Mouse (Mus musculus) liver, embryonic 16.5 days (tissue): ENCODE measurements around the gene Ccnk. TPM values are rescaled to one million over a fixed set of nuclear protein-coding genes. Genes with fewer than 3 reads are reported as not detected.

Experiments
- ATAC-seq: fragments of 200-750 bp; cut with Nextera tagmentation; 2 replicates; pipeline ENCODE4 v1.8.0; 2017; ENCODE audit warnings: low read depth, mild to moderate bottlenecking, moderate number of reproducible peaks, moderate library complexity
- H3K27ac ChIP-seq: fragments of 300-500 bp; sonication (generic); 2 replicates; pipeline ENCODE4 v1.5.1; 2014; ENCODE audit warnings: mild to moderate bottlenecking, low read length
- H3K27me3 ChIP-seq: fragments of 300-500 bp; sonication (generic); 2 replicates; pipeline ENCODE4 v1.6.1; 2014; ENCODE audit warnings: low read depth, low read length, mixed read lengths; ENCODE audit not compliant: control insufficient read depth, insufficient read depth
- H3K36me3 ChIP-seq: fragments of 300-500 bp; sonication (generic); 2 replicates; pipeline ENCODE4 v1.6.1; 2014; ENCODE audit warnings: mild to moderate bottlenecking; ENCODE audit not compliant: control insufficient read depth, insufficient read depth
- H3K4me1 ChIP-seq: fragments of 300-500 bp; sonication (generic); 2 replicates; pipeline ENCODE4 v1.6.1; 2014; ENCODE audit warnings: low read depth, low read length, mixed read lengths; ENCODE audit not compliant: control insufficient read depth
- H3K4me2 ChIP-seq: fragments of 300-500 bp; sonication (generic); 2 replicates; pipeline ENCODE4 v1.6.1; 2014; ENCODE audit warnings: low read depth, low read length, mixed read lengths
- H3K4me3 ChIP-seq: fragments of 300-500 bp; sonication (generic); 2 replicates; pipeline ENCODE4 v1.5.1; 2014; ENCODE audit warnings: low read depth, mild to moderate bottlenecking, low read length
- H3K9ac ChIP-seq: fragments of 300-500 bp; sonication (generic); 2 replicates; pipeline ENCODE4 v1.6.1; 2014; ENCODE audit warnings: low read depth, low read length
- H3K9me3 ChIP-seq: fragments of 300-500 bp; sonication (generic); replicated peaks from 2 replicates; pipeline ENCODE4 v1.6.1; 2016; ENCODE audit warnings: low read length; ENCODE audit not compliant: control insufficient read depth
- WGBS: fragments of 180-500 bp; shearing (Covaris S2); extraction: QIAGEN DNeasy Blood & Tissue Kit; methylation state at CpG from one replicate; pipeline ENCODE4 v1.1.7; 2014; ENCODE audit not compliant: insufficient replicate concordance; 5-methylcytosine and 5-hydroxymethylcytosine counted together
- polyA plus RNA-seq: library from polyadenylated mRNA; unstranded; fragments of >200 nt; fragmentation: Nextera tagmentation; extraction: Ambion mirVana; gene quantifications from 2 replicates; pipeline ENCODE4 v1.2.1, GENCODE M21; 2015

Gene Ccnk
- polyA plus RNA-seq, 1 experiment from 2014 or later: 1.4 TPM

DNA sequence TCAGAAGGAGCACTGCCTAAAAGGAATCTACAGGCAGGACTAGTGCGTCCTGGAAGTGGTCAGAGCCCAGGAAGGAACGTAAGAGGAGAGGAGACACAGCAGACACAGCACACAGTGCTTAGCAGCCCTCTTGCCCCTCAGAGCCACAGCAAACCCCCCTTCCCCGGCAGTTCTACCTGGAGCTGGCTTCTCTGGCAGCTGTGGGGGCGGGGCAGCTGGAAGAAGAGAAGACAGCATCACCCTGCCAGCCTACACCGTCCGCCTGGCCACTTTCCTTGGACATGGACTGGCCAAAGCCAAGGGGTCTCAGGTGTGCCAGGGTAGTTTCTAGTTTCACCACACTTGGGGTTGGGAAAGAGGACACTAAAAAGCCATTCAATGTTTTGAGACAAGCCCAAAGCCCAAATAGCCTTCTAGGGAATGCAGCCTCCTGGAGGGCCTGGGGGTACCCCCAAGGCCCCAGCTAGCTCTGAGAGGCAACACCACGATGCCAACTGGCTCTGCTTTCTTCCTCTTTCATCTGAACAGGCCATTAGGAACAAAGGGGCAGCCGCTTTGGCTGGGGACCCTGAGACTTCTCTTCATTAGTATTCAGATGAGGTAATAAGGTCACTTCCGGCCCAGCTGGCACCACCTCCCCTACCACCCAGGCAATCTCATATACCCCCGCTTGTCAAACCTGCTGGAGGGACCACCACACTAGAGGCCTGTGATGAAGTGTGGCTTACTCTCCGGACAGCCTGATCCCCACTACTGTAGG is 37.4 kb downstream of the Ccnk start:
- Histone ChIP-seq H3K9ac (no peak overlapping the region), H3K4me2 (no peak overlapping the region), H3K27me3 (no peaks in the 10 kb centered on the region), H3K4me3 (no peak overlapping the region), H3K36me3 (no peaks in the 10 kb centered on the region), H3K9me3 (no peaks in the 10 kb centered on the region), H3K4me1 (no peaks in the 10 kb centered on the region; the same call in 1 of the 2 replicates), H3K27ac (no peak overlapping the region)
- WGBS: 58% methylated on average over 11 of the region's 11 CpGs
- ATAC-seq: no peak

DNA sequence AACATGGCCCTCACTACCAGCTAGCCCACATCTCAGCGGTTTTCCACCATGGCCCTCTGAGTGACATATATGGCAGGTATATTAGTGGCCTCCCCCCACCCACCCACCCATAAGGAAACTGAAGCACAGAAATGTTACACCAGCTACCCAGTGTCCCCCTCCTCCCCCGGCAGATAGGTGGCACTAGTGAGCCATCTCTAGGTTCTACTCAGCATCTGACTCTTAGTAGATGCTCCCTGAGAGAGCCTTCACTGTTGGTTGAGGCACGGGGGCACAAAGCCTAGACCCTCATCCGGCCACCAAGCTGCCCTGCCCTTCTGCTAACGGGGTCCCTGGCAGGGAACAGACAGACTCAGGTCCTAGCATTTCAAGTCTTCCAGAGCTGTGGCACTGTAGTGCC is 38.2 kb downstream of the Ccnk start:
- no peaks in the 10 kb centered on the region for H3K4me1 ChIP-seq
- H3K4me3 ChIP-seq: no peak overlapping the region
- no peaks in the 10 kb centered on the region for H3K9me3 ChIP-seq
- H3K27ac ChIP-seq: no peak overlapping the region
- no peak overlapping the region for H3K9ac ChIP-seq
- no peak overlapping the region for H3K4me2 ChIP-seq
- 40% methylated on average over 5 of the region's 5 CpGs for WGBS
- ATAC-seq: no peak
- H3K27me3 ChIP-seq: no peaks in the 10 kb centered on the region
- H3K36me3 ChIP-seq: no peaks in the 10 kb centered on the region

DNA sequence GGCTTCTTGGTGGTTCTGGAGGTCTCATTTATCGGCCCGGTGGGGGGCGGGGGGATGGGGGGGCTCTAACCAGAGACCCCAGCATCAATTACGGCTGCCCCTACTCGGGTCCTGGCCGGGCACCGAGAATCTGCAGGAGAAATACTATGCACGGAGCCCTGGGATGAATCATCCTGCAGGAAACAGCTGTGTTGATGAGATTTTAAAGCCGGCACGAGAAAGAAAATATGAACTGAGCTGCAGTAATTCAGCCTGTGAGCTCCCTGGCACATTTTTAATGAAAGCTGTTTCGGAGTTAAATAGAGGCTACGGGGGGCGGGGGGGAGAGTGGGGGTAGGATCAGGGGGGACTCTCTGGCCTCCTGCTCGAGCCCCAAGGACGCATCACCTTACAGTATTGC is 39.8 kb downstream of the Ccnk start:
- no peak for ATAC-seq
- Histone ChIP-seq H3K27ac (no peak overlapping the region), H3K4me3 (no peak overlapping the region), H3K4me2 (no peak overlapping the region), H3K36me3 (no peaks in the 10 kb centered on the region), H3K4me1 (no peaks in the 10 kb centered on the region), H3K9ac (no peak overlapping the region), H3K27me3 (no peaks in the 10 kb centered on the region), H3K9me3 (no peaks in the 10 kb centered on the region)
- 60% methylated on average over 15 of the region's 15 CpGs for WGBS

DNA sequence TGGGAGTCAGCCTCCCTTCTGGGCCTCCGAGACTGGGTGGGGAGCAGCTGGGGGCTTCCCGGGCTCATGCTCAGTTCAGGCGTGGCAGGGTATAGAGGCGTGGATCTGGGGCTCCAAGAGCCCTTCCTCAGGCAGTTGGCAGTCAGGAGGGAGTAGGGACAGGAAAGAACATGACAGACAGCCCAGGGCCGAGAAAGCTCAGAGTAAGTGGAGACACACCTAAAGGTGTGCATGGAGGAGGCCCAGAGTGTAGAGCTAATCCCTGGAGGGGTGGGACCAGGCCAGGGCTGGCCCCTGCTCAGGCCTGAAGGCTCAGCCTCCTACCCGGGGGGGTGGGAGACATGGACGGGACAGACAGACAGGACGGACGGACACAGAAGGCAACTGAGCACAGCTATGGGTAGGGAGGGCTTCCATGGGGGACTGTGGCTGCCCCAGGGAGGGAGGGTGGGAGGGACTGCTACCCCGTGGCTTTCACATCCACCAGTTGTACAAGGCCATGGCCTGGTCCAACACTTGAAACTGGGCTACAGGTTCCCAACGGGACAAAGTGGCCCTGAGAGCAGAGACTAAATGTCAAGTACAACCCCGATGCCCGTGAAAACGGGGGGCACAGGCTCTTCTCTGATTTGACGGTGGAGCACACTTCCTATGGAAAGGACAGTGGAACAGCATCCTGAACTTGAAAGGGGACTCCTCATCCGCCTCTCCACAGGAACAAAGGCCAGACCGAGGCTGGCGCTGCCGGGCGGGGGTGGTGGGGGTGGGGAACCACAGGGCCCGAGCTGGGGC is 40.6 kb downstream of the Ccnk start:
- Histone ChIP-seq H3K4me2 (no peak overlapping the region), H3K9ac (no peak overlapping the region), H3K4me1 (no peaks in the 10 kb centered on the region), H3K27me3 (no peaks in the 10 kb centered on the region), H3K36me3 (no peaks in the 10 kb centered on the region), H3K9me3 (no peaks in the 10 kb centered on the region), H3K27ac (no peak overlapping the region), H3K4me3 (no peak overlapping the region)
- whole genome bisulfite sequencing: 71% methylated on average over 21 of the region's 21 CpGs
- ATAC-seq: no peak

DNA sequence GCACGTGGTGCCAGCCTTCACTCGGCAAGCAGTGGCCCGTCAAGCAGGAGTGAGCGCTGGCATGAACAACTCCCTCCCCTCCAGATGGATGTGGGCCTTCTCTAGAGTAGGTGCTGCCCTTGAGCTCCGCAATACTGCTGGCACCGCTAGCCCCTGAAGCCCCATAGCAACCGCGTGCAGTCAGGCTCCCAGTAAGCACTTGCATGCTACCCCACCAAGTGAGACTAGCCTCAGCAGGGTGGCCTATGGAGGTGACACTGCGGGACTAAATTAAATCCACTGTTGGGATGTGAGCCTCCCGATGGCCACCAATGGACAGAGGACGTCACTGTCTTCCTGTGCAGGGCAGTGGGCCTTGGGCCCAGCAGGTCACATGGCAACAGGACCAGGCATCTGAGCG is 41.2 kb downstream of the Ccnk start:
- ATAC-seq: no peak
- 77% methylated on average over 12 of the region's 12 CpGs for WGBS
- Histone ChIP-seq H3K9ac (no peak overlapping the region), H3K4me1 (no peaks in the 10 kb centered on the region), H3K27me3 (no peaks in the 10 kb centered on the region), H3K4me2 (no peak overlapping the region), H3K9me3 (no peaks in the 10 kb centered on the region), H3K4me3 (no peak overlapping the region), H3K36me3 (no peaks in the 10 kb centered on the region), H3K27ac (no peak overlapping the region)

DNA sequence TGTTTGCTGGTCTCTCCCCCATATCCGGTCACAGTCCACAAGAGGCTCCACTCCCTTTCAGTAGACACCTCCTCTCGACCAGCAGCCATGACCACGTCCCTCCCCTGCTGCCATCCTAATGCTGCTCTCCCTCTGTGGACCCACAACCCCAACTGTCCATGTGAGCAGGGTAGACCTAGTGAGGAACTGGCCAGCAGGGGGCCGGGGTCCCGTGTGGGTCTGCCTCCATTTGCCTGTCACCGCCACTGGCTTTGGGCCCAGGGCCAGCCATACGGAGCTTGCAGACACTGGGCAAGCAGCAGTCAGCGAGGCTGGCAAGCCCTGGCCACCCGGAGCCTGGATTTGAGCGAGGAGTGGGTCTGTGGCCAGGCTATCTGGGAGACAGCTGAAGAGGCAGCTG is 41.8 kb downstream of the Ccnk start:
- no peaks in the 10 kb centered on the region for H3K4me1 ChIP-seq
- no peak overlapping the region for H3K4me2 ChIP-seq
- 0 out of 2 replicates have a peak, but pooled peaks have one; percentile 18 for ATAC-seq
- H3K9me3 ChIP-seq: no peaks in the 10 kb centered on the region
- no peaks in the 10 kb centered on the region for H3K36me3 ChIP-seq
- no peak overlapping the region for H3K9ac ChIP-seq
- H3K27ac ChIP-seq: no peak overlapping the region
- WGBS: 58% methylated on average over 10 of the region's 10 CpGs
- H3K4me3 ChIP-seq: no peak overlapping the region
- H3K27me3 ChIP-seq: no peaks in the 10 kb centered on the region

DNA sequence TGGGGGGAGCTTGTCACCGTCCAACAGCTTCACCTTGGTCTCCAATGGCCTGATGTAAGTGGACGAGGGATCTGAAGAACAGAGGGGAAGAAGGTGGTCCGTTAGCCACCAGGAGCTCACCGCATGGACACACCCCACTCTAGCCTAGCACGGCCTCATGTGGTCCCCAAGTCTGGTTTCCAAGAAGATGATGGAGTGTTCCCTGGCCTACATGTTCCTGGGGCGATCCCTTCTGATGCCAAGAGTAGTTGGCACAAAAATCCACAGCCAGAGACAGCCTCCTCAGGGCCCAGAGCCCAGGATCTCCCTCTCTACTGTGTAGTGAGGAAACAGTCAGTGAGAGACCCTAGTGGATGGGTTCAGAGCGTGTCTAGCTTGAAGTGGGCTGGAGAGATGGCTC is 42.3 kb downstream of the Ccnk start:
- H3K4me2 ChIP-seq: no peak overlapping the region
- no peak overlapping the region for H3K9ac ChIP-seq
- no peaks in the 10 kb centered on the region for H3K27me3 ChIP-seq
- no peaks in the 10 kb centered on the region for H3K4me1 ChIP-seq
- WGBS: 70% methylated on average over 7 of the region's 7 CpGs
- no peak overlapping the region for H3K4me3 ChIP-seq
- no peaks in the 10 kb centered on the region for H3K36me3 ChIP-seq
- no peaks in the 10 kb centered on the region for H3K9me3 ChIP-seq
- H3K27ac ChIP-seq: no peak overlapping the region
- ATAC-seq: no peak

DNA sequence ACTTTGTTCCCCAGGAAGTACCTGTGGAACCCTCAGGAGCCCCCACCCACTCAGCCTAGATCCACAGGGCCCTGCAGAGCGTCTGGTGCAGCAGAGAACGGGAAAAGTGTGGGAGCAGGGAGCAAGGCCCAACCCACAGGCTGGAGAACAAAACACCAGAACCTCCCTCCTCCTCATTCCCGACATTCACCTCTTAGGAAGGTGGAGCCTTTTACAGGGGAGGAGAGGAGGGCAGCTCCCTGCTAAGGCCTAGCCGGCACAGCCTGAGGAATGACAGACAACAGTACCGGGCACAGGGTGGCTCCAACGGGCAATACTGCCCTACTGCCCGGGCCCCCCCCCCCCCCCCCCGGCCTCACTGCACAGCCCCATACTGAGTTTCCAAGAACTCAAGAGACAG is 44.0 kb downstream of the Ccnk start:
- WGBS: 50% methylated on average over 7 of the region's 8 CpGs
- no peaks in the 10 kb centered on the region for H3K36me3 ChIP-seq
- H3K9ac ChIP-seq: no peak overlapping the region
- H3K9me3 ChIP-seq: no peaks in the 10 kb centered on the region
- no peak overlapping the region for H3K4me3 ChIP-seq
- no peak overlapping the region for H3K27ac ChIP-seq
- no peaks in the 10 kb centered on the region for H3K4me1 ChIP-seq
- H3K27me3 ChIP-seq: no peaks in the 10 kb centered on the region
- no peak overlapping the region for H3K4me2 ChIP-seq
- no peak for ATAC-seq

DNA sequence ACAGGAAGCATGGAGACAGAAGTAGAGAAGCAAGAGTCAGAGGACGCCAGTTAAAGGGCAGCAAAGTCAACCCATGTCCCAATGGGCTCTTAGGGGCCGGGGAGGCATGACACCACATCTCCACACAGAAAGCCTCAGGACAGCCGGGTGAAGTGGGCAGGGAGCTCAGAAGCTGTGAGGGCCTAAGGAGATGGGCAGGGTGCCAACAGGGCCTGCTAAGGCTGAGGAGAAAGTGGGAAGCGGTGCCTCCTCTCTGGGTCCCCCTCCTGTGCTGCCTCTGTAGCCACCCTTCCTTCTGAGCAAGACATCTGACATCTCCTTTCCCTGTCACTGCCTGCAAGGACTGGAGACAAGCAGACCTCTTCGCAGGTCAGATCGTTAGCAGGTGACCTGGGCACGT is 46.4 kb downstream of the Ccnk start:
- Histone ChIP-seq H3K4me1 (no peaks in the 10 kb centered on the region), H3K9ac (no peak overlapping the region), H3K27ac (no peak overlapping the region), H3K9me3 (no peaks in the 10 kb centered on the region), H3K27me3 (no peaks in the 10 kb centered on the region), H3K4me3 (no peak overlapping the region), H3K4me2 (no peak overlapping the region), H3K36me3 (no peaks in the 10 kb centered on the region)
- ATAC-seq: no peak
- WGBS: 49% methylated on average over 7 of the region's 7 CpGs
